16 mouse cellular contexts compared by ENCODE assay signal in genomic region chr13:57418781-57419180, GRCm38 (mm10).
"Had no signal": no experiment of that assay in that cellular context is flagged by ENCODE, and none has a peak within 500 bp of the region (broad histone marks: within the 10 kb centered on the region; RNA-seq: fewer than 3 reads in every experiment).

No protein-coding gene starts in this region.

- H3K27me3 ChIP-seq: lung, embryonic 15.5 days; megakaryocyte, embryonic 14.5 days; midbrain, embryonic 13.5 days; midbrain, embryonic 15.5 days; neural tube, embryonic 12.5 days; stomach, embryonic 15.5 days had no signal

- H3K9me3 ChIP-seq: lung, embryonic 15.5 days; midbrain, embryonic 15.5 days; neural tube, embryonic 12.5 days; stomach, embryonic 15.5 days had no signal

- H3K4me1 ChIP-seq: lung, embryonic 15.5 days; megakaryocyte, embryonic 14.5 days; midbrain, embryonic 13.5 days; midbrain, embryonic 15.5 days; neural tube, embryonic 12.5 days; stomach, embryonic 15.5 days had no signal

- H3K4me3 ChIP-seq: lung, embryonic 15.5 days; megakaryocyte, embryonic 14.5 days; midbrain, embryonic 13.5 days; midbrain, embryonic 15.5 days; neural tube, embryonic 12.5 days; stomach, embryonic 15.5 days had no signal

- H3K36me3 ChIP-seq: lung, embryonic 15.5 days; midbrain, embryonic 13.5 days; midbrain, embryonic 15.5 days; neural tube, embryonic 12.5 days; stomach, embryonic 15.5 days had no signal

- H3K27ac ChIP-seq: lung, embryonic 15.5 days; macrophage; midbrain, embryonic 13.5 days; midbrain, embryonic 15.5 days; neural tube, embryonic 12.5 days; stomach, embryonic 15.5 days; stomach, postnatal 0 days had no signal

- DNase-seq: lung, adult 2 months; lung, postnatal 14 days; lung, postnatal 36 days; right cerebral cortex, postnatal 14 days; thymus, adult 2 months; thymus, postnatal 25 days; thymus, postnatal 4 days had no signal

- ATAC-seq: lung, postnatal 0 days; midbrain, embryonic 13.5 days; midbrain, embryonic 15.5 days had no signal
